Mouse (Mus musculus) forebrain, embryonic 16.5 days (tissue): Measurements from ENCODE around the gene Galt. TPM values are rescaled to one million over a fixed set of nuclear protein-coding genes. Genes with fewer than 3 reads are reported as not detected.

Experiments used
- ATAC-seq: fragments of 200-750 bp; cut with Nextera tagmentation; 2 replicates; pipeline ENCODE4 v1.8.0; 2017; ENCODE audit warnings: mild to moderate bottlenecking, moderate library complexity
- H3K27ac ChIP-seq: fragments of 300-500 bp; sonication (generic); 2 replicates; pipeline ENCODE4 v1.5.1; 2014; ENCODE audit warnings: low read length, control low read depth
- H3K27me3 ChIP-seq: fragments of 300-500 bp; sonication (generic); replicated peaks from 2 replicates; pipeline ENCODE4 v1.6.1; 2014; ENCODE audit warnings: low read length; ENCODE audit not compliant: control insufficient read depth, insufficient read depth
- H3K36me3 ChIP-seq: fragments of 300-500 bp; sonication (generic); 2 replicates; pipeline ENCODE4 v1.6.1; 2014; ENCODE audit not compliant: control insufficient read depth, insufficient read depth
- H3K4me1 ChIP-seq: fragments of 300-500 bp; sonication (generic); replicated peaks from 2 replicates; pipeline ENCODE4 v1.6.1; 2014; ENCODE audit warnings: low read length; ENCODE audit not compliant: control insufficient read depth, insufficient read depth
- H3K4me2 ChIP-seq: fragments of 300-500 bp; sonication (generic); 2 replicates; pipeline ENCODE4 v1.6.1; 2014; ENCODE audit warnings: mild to moderate bottlenecking, low read length, control low read depth
- H3K4me3 ChIP-seq: fragments of 300-500 bp; sonication (generic); replicated peaks from 2 replicates; pipeline ENCODE4 v1.5.1; 2014; ENCODE audit warnings: mild to moderate bottlenecking, low read length, control low read depth
- H3K9ac ChIP-seq: fragments of 300-500 bp; sonication (generic); replicated peaks from 2 replicates; pipeline ENCODE4 v1.6.1; 2014; ENCODE audit warnings: low read depth, low read length, control low read depth
- H3K9me3 ChIP-seq: fragments of 300-500 bp; sonication (generic); 2 replicates; pipeline ENCODE4 v1.6.1; 2016; ENCODE audit warnings: low read length; ENCODE audit not compliant: control insufficient read depth
- WGBS: fragments of 180-500 bp; shearing (Covaris S2); extraction: QIAGEN DNeasy Blood & Tissue Kit; methylation state at CpG from one replicate; pipeline ENCODE4 v1.1.7; 2014; 5-methylcytosine and 5-hydroxymethylcytosine counted together
- polyA plus RNA-seq: library from polyadenylated mRNA; unstranded; fragments of >200 nt; fragmentation: Nextera tagmentation; extraction: Ambion mirVana; gene quantifications from 2 replicates; pipeline ENCODE4 v1.2.1, GENCODE M21; 2015

Galt gene
- polyA plus RNA-seq, 1 experiment from 2014 or later: 30.2 TPM

DNA sequence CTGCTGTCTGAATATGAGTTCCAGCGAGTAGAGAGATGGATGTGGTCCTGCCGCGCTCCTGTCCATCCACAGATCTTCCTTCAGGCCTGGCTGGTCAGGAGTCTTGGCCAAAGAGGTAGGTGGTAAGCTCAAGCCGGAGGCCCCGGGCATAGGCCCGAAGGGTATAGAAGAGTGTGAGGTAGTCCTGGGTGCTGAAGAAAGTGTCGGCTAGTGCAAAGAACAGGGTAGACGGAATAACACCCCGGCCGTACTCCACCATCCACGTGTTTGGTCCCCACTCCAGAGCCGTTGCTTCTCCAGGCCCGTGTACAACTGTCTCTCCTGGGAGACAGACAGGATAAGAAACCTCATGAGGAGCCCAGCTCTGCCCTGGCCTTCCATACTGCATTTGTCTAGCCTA, 15.8 kb upstream of the Galt start:
- Histone ChIP-seq H3K4me2 (no peak overlapping the region), H3K9ac (no peak overlapping the region), H3K27me3 (no peaks in the 10 kb centered on the region), H3K27ac (no peak overlapping the region), H3K36me3 (no peaks in the 10 kb centered on the region; the same call in 1 of the 2 replicates), H3K4me3 (no peak overlapping the region), H3K4me1 (peaks cover 21% of the 10 kb centered on the region), H3K9me3 (0 out of 2 replicates have a peak, but pooled peaks cover 2% of the 10 kb centered on the region)
- 96% methylated on average over 13 of the region's 13 CpGs for WGBS
- ATAC-seq: no peak

DNA sequence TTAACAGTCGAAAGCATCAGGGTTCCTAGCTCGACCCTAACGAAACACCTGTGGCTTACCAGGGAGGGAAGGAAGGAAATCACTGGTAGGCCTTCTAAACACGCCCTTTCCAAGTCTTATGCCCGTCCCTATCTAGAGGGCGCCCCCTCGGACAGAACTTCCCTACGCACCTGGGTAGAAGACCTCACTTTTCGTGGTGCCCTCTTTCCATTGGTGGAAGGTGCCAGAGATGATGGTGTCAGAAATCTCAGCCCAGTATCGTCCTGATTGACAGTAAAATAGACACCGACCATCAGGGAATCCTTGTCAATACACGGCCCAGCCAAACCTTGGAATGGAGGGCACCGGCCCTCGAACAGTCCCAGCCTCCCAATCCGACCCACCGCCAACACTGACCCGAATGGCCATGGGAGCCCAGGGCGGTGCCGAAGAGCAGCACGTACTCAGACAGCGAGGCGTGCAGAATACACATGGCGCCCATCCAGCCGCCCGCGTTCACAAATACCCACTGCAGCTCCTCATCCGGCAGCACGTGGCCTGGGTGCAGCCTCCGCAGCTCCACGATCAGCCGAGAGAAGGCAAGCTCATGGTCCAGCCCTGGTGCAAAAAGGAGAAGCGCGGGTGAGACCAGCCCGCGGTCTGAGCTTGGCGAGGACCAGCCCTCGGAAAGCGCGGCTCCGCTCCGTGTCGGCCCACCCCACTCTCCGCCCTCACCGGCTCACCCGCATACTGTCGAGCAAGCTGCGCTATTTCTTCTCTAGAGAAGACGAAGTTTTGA, 14.5 kb upstream of the Galt start:
- Histone ChIP-seq H3K27me3 (0 out of 2 replicates have a peak, but pooled peaks cover 3% of the 10 kb centered on the region), H3K9me3 (no peaks in the 10 kb centered on the region), H3K9ac (peak overlapping the region; percentile 82), H3K4me1 (peaks cover 21% of the 10 kb centered on the region), H3K27ac (peak overlapping the region; percentile 80), H3K36me3 (no peaks in the 10 kb centered on the region; the same call in 1 of the 2 replicates), H3K4me2 (peak overlapping the region; percentile 93), H3K4me3 (peak overlapping the region; percentile 82)
- under 1% methylated on average over 48 of the region's 48 CpGs for WGBS
- peak; percentile 80 for ATAC-seq

DNA sequence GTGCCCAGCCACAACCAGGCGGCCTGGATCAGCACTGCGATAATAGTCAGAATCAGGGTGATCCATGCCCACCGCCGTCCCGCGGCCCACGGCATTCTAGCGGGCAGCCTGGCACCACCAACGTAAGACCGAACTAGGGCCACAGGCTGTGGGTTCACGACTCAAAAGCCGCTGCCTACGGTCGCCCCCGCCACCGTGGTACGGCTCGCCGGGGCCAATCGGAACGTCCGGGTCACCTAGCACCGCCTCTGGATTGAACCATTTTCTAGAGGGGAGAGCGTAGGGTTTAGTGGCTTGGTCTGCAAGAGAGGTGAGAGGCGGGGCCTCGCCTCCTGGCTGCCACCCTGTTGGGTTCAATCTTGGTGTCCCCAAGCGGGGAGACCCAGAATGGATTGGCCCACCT, 13.9 kb upstream of the Galt start:
- H3K9me3 ChIP-seq: 0 out of 2 replicates have a peak, but pooled peaks cover 3% of the 10 kb centered on the region
- H3K27me3 ChIP-seq: 0 out of 2 replicates have a peak, but pooled peaks cover 3% of the 10 kb centered on the region
- ATAC-seq: peak; percentile 96
- 0% methylated on average over 27 of the region's 27 CpGs for WGBS
- H3K4me3 ChIP-seq: peak overlapping the region; percentile 82
- peak overlapping the region; percentile 93 for H3K4me2 ChIP-seq
- H3K36me3 ChIP-seq: no peaks in the 10 kb centered on the region; the same call in 1 of the 2 replicates
- peak overlapping the region; percentile 82 for H3K9ac ChIP-seq
- H3K4me1 ChIP-seq: peaks cover 21% of the 10 kb centered on the region
- H3K27ac ChIP-seq: peak overlapping the region; percentile 80

DNA sequence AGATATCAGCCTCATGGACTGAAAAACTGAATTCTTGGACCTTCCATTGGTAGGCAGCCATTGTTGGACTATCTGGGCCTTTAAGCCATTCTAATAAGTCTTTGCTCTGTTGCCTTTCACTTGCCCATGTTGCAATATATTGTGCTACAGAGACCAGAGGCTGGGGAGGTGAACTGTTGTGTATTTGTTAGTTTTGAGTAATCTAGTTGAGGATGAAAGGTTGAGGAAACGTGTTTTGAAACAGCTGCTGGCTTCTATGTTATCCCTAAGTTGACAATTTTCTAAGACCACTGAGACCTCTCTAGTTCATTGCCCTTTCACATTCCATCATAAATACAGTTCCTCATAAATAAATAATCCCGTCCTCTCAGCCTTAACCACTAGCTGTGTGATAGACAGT, 10.9 kb upstream of the Galt start:
- Histone ChIP-seq H3K9ac (no peak overlapping the region), H3K4me2 (no peak overlapping the region), H3K27ac (no peak overlapping the region), H3K9me3 (0 out of 2 replicates have a peak, but pooled peaks cover 3% of the 10 kb centered on the region), H3K4me3 (no peak overlapping the region), H3K27me3 (0 out of 2 replicates have a peak, but pooled peaks cover 3% of the 10 kb centered on the region), H3K4me1 (peaks cover 21% of the 10 kb centered on the region), H3K36me3 (no peaks in the 10 kb centered on the region)
- WGBS: 79% methylated on average over 2 of the region's 2 CpGs
- no peak for ATAC-seq

DNA sequence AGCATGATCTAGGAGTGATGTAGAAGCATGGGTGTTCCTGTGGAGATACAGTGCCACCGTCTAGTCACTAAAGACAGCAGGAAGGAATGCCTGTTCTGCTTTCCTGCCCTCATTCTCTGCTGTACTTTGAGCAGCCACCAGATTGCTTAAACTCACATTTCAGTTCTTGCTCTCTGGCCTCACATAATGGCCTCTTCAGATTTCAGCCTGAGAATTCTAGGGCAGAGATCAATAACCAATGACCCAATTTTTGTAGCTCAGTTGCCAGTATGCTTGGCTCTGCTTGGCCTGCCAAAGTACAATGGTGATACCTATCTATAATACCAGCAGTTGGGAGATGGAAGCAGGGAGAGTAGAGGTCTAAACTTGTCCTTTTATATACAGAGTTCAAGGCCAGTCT, 10.0 kb upstream of the Galt start:
- Histone ChIP-seq H3K4me2 (no peak overlapping the region), H3K4me1 (peaks cover 12% of the 10 kb centered on the region), H3K9me3 (0 out of 2 replicates have a peak, but pooled peaks cover 3% of the 10 kb centered on the region), H3K4me3 (no peak overlapping the region), H3K27ac (no peak overlapping the region), H3K36me3 (no peaks in the 10 kb centered on the region), H3K9ac (no peak overlapping the region), H3K27me3 (0 out of 2 replicates have a peak, but pooled peaks cover 3% of the 10 kb centered on the region)
- 71% methylated on average over 1 of the region's 1 CpGs for WGBS
- no peak for ATAC-seq

DNA sequence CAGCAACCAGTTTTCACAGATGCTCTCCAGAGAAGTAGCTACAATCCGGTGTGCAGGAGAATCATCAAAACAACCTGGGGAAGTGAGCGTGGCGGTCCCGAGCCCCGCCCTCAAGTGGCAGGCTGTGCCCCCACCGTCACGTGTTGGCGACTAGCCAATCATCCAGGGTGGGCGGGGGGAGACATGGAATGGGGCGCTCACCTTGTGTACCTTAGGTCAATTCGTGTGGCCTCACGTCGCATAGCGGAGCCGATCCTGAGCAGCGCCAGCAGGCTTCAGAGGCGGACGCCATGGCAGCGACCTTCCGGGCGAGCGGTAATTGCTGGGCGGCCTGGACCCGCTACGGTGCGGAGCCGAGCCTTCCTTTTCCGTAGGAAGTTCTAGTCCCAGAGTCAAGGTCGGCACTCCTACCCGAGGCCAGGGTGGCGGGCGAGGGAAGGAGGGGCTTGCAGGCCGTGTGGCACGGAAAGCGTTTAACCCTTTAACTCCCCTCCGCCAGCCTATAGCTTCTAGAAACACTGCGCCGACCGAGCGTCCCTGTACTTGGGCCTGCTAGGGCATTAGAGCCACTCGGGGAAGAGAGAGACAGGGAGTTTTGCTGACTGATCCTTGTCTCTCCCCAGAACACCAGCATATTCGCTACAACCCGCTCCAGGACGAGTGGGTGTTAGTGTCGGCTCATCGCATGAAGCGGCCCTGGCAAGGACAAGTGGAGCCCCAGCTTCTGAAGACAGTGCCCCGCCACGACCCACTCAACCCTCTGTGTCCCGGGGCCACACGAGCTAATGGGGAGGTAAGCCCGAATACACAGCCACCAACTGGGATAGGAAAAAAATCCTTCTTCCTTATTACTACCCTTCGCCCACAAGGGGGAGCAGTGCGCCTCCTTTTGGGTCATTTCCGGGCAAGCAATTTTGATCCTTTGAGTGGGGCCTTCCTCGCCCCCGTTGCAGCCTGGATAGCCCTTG, 594 bp downstream of the Galt start, which contains the start of gene Sigmar1:
Gene Sigmar1 (minus strand): TSS at position 820 of the 968 bp plus-strand sequence.
- WGBS: under 1% methylated on average over 57 of the region's 57 CpGs
- Histone ChIP-seq H3K9me3 (no peaks in the 10 kb centered on the region), H3K4me1 (peaks cover 18% of the 10 kb centered on the region), H3K36me3 (no peaks in the 10 kb centered on the region), H3K27ac (peak within 1 kb of the TSS; percentile 58), H3K4me2 (peak within 1 kb of the TSS; percentile 93), H3K4me3 (peak within 1 kb of the TSS; percentile 73), H3K9ac (peak within 1 kb of the TSS; percentile 71), H3K27me3 (no peaks in the 10 kb centered on the region)
- ATAC-seq: peak; percentile 56

DNA sequence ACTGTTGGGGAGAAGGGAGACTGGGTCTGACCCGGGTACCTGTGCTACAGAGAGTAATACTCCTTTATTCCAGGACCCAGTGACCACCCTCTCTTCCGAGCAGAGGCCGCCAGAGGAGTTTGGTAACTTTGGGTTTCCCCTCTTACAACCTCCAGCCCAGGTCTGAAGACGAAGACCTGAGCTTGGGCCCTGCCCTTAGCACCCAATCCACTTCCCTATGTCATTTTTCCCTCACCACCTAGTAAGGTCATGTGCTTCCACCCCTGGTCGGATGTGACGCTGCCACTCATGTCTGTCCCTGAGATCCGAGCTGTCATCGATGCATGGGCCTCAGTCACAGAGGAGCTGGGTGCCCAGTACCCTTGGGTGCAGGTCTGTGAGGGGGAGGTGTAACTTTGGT, 1.4 kb downstream of the Galt start:
- Histone ChIP-seq H3K4me2 (peak overlapping the region; percentile 93), H3K4me3 (peak overlapping the region; percentile 73), H3K27me3 (no peaks in the 10 kb centered on the region), H3K9me3 (no peaks in the 10 kb centered on the region), H3K9ac (peak overlapping the region; percentile 71; the same call in 1 of the 2 replicates), H3K27ac (no peak overlapping the region), H3K4me1 (peaks cover 26% of the 10 kb centered on the region), H3K36me3 (no peaks in the 10 kb centered on the region)
- no peak for ATAC-seq
- WGBS: 77% methylated on average over 8 of the region's 8 CpGs

DNA sequence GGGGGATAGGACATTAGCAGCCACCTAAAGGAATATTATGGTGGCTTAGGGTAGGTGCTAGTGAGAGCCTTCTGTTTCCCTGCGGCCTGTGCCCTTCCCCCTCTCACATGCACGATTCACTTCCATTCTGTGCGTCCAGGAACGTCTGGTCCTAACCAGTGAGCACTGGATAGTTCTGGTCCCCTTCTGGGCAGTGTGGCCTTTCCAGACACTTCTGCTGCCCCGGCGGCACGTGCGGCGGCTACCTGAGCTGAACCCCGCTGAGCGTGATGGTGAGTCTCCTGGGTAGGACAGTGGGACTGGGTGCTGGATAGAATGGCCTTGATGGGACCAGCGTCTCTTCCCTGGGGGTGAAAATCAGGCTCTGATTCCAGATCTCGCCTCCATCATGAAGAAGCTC, 2.3 kb downstream of the Galt start:
- 92% methylated on average over 13 of the region's 13 CpGs for WGBS
- Histone ChIP-seq H3K36me3 (no peaks in the 10 kb centered on the region), H3K4me3 (no peak overlapping the region), H3K27me3 (no peaks in the 10 kb centered on the region), H3K4me2 (no peak overlapping the region), H3K9me3 (no peaks in the 10 kb centered on the region), H3K4me1 (peaks cover 33% of the 10 kb centered on the region), H3K9ac (no peak overlapping the region), H3K27ac (no peak overlapping the region)
- no peak for ATAC-seq

DNA sequence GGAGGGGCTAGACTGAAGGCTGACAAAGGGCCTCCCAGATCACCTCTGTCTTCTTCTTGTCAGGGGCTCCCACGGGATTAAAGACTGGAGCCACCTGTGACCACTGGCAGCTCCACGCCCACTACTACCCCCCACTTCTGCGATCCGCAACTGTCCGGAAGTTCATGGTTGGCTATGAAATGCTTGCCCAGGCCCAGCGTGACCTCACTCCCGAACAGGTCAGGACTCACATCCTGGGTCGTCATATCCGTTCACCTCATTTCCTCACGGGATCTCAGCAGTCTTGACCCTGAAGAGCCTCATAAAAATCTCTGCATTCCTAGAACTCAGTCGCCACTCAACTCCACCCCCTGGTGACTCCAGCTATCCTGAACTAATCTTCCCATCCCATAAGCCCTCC, 3.0 kb downstream of the Galt start:
- no peaks in the 10 kb centered on the region for H3K27me3 ChIP-seq
- no peaks in the 10 kb centered on the region for H3K9me3 ChIP-seq
- no peak overlapping the region for H3K4me3 ChIP-seq
- H3K36me3 ChIP-seq: no peaks in the 10 kb centered on the region
- H3K4me2 ChIP-seq: no peak overlapping the region
- H3K9ac ChIP-seq: no peak overlapping the region
- H3K27ac ChIP-seq: no peak overlapping the region
- ATAC-seq: no peak
- 85% methylated on average over 11 of the region's 11 CpGs for WGBS
- H3K4me1 ChIP-seq: peaks cover 40% of the 10 kb centered on the region
